Mouse (Mus musculus): ENCODE measurements around the gene Patj.

- TF ChIP-seq CTCF (IDR thresholded peaks at IDR 0.05; ENCODE audit: low read depth) (no peak), EP300 (IDR thresholded peaks at IDR 0.05; ENCODE audit: low read depth) (no peak)
Measured at GRCm38 (mm10) chr4:98660534-98660933, 264.9 kb downstream of the Patj start.

Measured in liver, postnatal 0 days (tissue).